ENCODE assay signal across 8 mouse cellular contexts in genomic region chr2:18031271-18031821, GRCm38 (mm10). TPM values are rescaled to one million over a fixed set of nuclear protein-coding genes. Genes with fewer than 3 reads are reported as not detected.
DNase-seq lines count a peak whose midpoint lies in the region; ATAC-seq lines count a peak whose summit lies in the region.

No protein-coding gene starts in this region.

- peak overlapping the region; percentile 96 for H3K4me2 ChIP-seq in heart, embryonic 15.5 days

- H3K9me3 ChIP-seq in heart, embryonic 15.5 days (replicated peaks) = no peaks in the 10 kb centered on the region

- H3K4me1 ChIP-seq in heart, embryonic 15.5 days (replicated peaks) = peaks cover 27% of the 10 kb centered on the region

- peak overlapping the region; percentile 74 for H3K9ac ChIP-seq in heart, embryonic 15.5 days

- H3K27me3 ChIP-seq in heart, embryonic 15.5 days = no peaks in the 10 kb centered on the region

- H3K4me3 ChIP-seq in heart, embryonic 15.5 days = peak overlapping the region; percentile 53

- no peak for ATAC-seq in heart, embryonic 15.5 days (replicated peaks; ENCODE audit: insufficient number of reproducible peaks, insufficient read depth, low FRiP score, low read depth)

- H3K27ac ChIP-seq in heart, embryonic 15.5 days = no peak overlapping the region

- H3K36me3 ChIP-seq in heart, embryonic 15.5 days = no peaks in the 10 kb centered on the region

- peak; percentile 29 for DNase-seq in ovary, postnatal 10 days (ENCODE audit: low spot score)
- DNase-seq in ovary, postnatal 36 days (ENCODE audit: low spot score) = no peak
- DNase-seq in embryo, embryonic 11 days = peak; percentile 68
- peak; percentile 63 for DNase-seq in kidney, postnatal 14 days
- DNase-seq in naive thymus-derived CD4-positive, alpha-beta T cell, adult 2 months (ENCODE audit: low read depth) = peak; percentile 35
- no peak for DNase-seq in frontal cortex, postnatal 36 days (ENCODE audit: low spot score in 2 of 2)
- DNase-seq in adipocyte (ENCODE audit: low spot score) = no peak

- WGBS in heart, embryonic 15.5 days = 8% methylated on average over 26 of the region's 26 CpGs

RNA-seq across cellular contexts. Expression of gene A930004D18Rik, which starts 6.2 kb away (rescaled TPM):
- polyA plus RNA-seq in heart, embryonic 15.5 days (2015; fragmentation: Nextera tagmentation; extraction: Ambion mirVana) = 11.6 and 13.2 TPM in 2 replicates

RNA-seq across cellular contexts. Expression of gene Skida1, which starts 17.5 kb away (rescaled TPM):
- 4.8 and 5.3 TPM in 2 replicates for polyA plus RNA-seq in heart, embryonic 15.5 days (2015; fragmentation: Nextera tagmentation; extraction: Ambion mirVana)

RNA-seq across cellular contexts. Expression of gene Mllt10, which starts 23.7 kb away (rescaled TPM):
- 35.1 and 36.0 TPM in 2 replicates for polyA plus RNA-seq in heart, embryonic 15.5 days (2015; fragmentation: Nextera tagmentation; extraction: Ambion mirVana)

RNA-seq across cellular contexts. Expression of gene H2al2a, which starts 34.6 kb away (rescaled TPM):
- not detected in 2 replicates for polyA plus RNA-seq in heart, embryonic 15.5 days (2015; fragmentation: Nextera tagmentation; extraction: Ambion mirVana)

Comparison
In these comparisons a context has a peak if more than half of its experiments do, and no peak if none do; other contexts are left out.
1. DNase-seq: peak in ovary, postnatal 10 days (single experiment), embryo, embryonic 11 days (single experiment), kidney, postnatal 14 days (single experiment) and naive thymus-derived CD4-positive, alpha-beta T cell, adult 2 months (single experiment); none in ovary, postnatal 36 days (single experiment), frontal cortex, postnatal 36 days (0 of 2) and adipocyte (single experiment).